Mouse (Mus musculus) layer of hippocampus, postnatal 10 days (tissue): ENCODE results near the gene Mettl27. TPM values are rescaled to one million over a fixed set of nuclear protein-coding genes. Genes with fewer than 3 reads are reported as not detected.
A peak's percentile ranks its signal among the peaks of the same experiment; 100 is the strongest.
"Not testable (repeated sequence)": the region's sequence is repeated elsewhere in the genome, so short reads cannot be mapped to it uniquely, and the experiment has no call there.

Source experiments
- DNase-seq, 2 experiments: peaks; one replicate each; pipeline ENCODE4 v3.0.0; 2021; ENCODE audit warnings: low spot score in 2 of 2
- total RNA-seq, 2 experiments: library from RNA; stranded (reverse); gene quantifications; 2 replicates each; pipeline ENCODE4 v1.2.3; 2021

Mettl27 gene
- total RNA-seq, 2 experiments from 2014 or later, result 9.3 to 10.8 TPM

DNA sequence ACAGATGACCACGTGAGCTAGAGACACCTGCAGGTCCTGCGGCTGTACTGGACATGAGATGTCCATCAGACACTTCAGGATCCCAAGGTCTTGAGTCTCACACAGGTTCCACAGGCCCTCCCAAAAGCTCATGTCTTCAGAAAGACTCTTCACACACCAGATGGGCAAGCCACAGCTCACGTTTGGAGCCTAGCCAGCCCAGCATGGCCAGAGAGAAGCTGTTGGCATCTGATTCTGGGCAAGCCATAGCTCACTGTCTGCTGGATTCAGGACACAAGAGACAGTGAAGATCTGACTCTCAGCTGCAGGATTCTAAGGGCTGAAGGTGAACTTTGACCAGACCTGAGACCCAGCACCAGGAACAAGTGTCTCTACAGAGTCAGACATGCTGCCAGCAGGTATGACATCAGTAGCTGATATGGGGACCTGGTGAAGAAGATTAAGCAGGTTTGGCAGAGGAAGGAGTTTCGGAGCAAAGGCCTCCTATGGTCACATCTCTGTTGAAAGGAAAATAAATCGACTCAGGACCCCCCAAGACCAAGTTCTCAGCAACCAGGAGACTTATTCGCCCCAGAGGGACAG, 12.0 kb upstream of the Mettl27 start:
- DNase-seq, result no peak

DNA sequence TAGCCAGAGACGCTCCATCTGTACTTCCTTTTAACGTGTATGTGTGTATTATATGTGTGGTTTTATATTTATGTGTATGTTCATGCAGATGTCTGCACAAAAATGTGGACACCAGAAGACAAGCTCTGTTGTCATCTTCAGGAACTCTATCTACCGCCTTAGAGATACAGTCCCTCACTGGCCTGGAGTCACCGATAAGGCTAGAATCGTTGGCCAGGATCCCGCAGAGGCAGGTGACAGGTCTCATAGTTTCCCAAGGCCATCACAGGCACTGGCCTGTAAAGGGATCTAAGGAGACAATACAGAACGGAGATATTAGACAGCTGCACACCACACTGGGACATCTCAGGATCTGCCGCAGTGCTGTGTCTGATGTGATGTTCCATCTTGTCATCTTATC, 11.1 kb upstream of the Mettl27 start:
- no peak for DNase-seq

DNA sequence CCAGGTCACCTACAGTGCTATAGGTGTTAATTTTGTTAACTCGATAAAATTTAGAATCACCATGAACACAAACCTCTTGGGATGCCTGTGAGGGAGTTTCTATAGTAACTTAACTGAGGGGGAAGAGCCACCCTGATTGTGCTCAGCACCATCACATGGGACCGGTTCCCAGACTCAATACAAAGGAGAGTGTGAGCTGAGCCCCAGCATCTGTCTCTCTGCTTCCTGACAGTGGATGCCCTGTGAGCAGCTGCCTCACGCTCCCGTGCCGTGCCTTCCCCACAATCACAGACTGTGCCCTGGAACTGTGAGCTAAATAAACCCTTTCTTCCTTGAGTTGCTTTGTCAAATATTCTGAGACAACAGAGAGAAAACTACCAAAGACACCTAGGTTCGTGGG, 9.0 kb upstream of the Mettl27 start:
- no peak for DNase-seq

DNA sequence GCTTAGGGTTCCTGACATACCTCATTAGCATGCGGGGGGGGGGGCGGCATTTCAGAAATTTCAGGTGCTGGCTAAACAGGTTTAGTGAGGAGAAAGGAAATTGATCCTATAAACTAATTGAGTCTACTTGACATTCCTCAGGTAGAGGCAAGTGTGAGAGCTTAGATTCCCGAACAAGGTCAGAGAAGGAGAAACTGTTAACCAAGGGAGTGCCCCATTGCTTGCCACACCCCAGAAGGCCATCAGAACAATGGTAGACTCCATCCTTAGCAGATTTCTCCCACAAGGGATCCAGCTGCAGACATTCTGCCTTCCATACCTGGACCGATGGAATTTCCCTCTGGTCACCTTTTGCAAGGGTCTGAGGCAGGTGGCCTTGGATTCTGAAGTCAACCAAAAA, 5.4 kb upstream of the Mettl27 start:
- no peak for DNase-seq

DNA sequence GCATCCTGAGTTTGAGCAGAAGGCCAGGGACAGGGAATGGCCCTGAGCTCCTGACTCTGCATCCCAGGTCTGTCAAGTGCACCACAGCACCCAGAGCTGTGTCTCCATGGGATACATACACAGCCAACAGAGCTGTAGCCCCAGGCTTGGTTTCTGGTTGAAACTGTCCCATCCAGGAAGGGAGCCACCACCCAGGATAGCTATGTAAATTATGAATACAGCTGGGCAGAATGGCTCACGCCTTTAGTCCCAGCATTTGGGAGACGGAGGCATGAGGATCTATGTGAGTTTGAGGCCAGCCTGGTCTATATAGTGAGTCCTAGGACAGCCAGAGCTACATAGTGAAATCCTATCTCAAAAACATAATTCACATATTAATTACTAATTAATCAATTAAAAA, 2.2 kb upstream of the Mettl27 start:
- no peak for DNase-seq

DNA sequence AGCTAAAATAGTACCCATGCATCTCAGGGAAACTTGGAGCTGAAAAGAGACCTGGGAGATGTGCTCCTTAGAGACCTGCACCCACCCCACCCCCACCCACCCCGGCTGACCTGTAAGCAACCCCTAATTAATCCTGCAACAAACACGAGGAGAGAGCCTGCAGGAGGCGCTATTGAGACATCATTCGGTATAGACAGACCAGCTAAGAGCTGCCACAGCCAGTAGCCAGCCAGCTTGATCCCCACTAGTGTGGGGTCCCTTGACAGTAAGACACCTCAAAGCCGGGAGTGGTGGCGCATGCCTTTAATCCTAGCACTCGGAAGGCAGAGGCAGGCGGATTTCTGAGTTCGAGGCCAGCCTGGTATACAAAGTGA, 722 bp downstream of the Mettl27 start:
- peak; percentile 44 to 47 for DNase-seq

DNA sequence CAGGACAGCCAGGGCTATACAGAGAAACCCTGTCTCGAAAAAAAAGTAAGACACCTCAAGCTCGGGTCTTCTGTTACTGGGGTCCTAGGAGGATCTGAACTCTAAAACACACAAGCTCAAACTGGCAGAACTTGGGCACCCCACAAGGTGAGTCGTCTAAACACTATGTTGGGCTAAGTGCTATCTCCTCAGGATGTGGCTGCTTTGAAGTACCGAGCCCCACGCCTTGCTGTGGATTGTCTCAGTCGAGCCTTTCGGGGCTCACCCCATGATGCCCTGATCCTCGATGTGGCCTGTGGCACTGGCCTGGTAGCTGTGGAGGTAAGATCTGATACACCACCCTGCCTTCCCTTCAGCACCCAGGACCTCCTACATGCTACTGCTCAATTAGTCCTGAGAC, 1.1 kb downstream of the Mettl27 start:
- DNase-seq, result no peak

DNA sequence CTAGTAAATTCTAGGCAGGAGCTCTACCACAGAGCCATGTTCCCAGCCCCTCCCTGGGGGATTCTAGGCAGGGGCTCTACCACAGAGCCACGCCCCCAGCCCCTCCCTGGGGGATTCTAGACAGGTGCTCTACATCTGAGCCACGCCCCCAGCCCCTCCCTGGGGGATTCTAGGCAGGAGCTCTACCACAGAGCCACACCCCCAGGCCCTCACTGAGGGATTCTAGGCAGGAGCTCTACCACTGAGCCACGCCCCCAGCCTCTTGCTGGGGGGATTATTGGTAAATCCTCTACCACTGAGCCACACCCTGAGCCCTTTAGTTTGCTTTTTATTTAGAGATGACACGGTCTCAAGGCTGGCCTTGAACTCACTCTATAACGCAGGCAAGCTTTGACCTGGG, 1.5 kb downstream of the Mettl27 start:
- DNase-seq, result not testable (repeated sequence)

DNA sequence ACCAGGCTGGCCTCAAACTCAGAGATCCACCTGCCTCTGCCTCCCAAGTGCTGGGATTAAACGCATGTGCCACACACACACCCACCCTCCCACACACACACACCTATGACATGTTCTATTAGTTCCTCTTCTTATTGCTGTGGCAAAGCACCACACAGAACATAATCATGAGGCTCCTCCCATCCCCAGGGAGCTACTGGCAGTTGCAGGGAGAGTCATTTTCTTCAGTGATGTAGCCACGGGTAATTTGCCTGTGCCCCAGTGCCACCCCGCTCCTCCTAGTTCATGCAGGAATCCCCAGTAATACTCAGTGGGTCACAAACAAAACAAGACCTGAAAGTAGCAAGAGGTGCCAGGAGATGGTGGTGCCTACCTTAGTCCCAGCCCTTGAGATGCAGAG, 2.5 kb downstream of the Mettl27 start:
- no peak for DNase-seq

DNA sequence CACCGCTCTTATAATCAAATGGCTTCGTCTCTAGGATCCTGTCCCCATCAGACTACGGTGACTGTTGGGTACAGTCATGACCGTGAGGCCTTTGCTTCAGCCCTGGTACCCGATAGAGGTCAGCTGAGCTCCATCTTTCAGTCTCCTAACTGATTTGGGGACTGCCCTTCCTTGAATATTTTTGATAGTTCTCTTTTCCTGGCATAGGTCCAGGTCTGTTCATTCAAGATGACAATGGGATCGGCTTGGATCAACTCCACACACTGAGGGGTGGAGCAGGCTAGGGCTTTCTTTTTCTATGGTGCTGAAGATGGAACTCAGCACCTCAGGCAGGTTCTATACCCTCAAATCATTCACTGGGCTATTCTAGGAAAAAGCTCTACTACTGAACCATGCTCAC, 3.9 kb downstream of the Mettl27 start:
- DNase-seq, result no peak

DNA sequence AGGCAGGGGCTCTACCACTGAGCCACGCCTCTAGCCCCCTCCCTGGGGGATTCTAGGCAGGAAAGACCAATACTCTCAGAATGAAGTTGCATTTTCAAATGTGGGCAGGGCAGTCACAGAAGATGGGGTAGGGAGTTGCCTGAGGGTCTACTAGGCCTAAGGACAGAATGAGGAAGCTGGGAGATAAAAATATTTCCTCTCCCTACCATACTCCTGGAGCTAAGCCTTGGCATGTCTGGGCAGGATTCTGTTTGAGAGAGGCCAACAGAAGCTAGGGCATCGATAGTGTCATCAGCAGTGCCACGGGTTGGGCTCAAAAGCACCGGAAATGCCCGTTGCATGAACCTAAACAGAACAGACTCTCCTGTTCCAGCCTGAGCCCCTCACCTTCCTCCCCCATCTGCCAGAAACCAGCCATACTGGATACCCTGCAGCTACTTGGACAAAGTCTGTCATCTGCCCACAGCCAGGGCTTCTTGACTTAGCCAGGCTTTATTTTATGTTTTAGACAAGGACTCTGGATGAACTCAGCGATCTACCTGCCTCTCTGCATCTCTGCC, 4.5 kb downstream of the Mettl27 start:
- no peak for DNase-seq

DNA sequence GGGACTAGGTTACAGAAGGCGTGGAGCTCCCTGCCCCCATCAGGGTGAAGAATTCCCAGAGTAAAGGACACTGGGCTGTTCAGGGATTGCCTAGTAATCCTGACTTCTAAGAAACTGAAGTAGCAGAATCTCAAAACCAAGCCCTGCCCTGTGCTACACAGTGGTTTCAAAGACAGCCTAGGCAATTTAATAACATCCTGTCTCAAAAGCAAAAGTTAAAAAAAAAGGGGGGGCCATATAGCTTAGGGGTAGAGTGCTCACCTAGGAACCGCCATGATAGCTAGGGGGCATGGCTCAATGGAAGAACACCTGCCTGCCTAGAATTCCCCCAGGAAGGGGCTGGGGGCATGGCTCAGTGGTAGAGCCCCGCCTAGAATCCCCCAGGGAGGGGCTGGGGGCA, 6.9 kb downstream of the Mettl27 start:
- DNase-seq, result no peak

DNA sequence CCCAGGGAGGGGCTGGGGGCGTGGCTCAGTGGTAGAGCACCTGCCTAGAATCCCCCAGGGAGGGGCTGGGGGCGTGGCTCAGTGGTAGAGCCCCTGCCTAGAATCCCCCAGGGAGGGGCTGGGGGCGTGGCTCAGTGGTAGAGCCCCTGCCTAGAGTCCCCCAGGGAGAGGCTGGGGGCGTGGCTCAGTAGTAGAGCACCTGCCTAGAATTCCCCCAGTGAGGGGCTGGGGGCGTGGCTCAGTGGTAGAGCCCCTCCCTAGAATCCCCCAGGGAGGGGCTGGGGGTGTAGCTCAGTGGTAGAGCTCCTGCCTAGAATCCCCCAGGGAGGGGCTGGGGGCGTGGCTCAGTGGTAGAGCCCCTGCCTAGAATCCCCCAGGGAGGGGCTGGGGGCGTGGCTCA, 7.4 kb downstream of the Mettl27 start:
- DNase-seq, result not testable (repeated sequence)

DNA sequence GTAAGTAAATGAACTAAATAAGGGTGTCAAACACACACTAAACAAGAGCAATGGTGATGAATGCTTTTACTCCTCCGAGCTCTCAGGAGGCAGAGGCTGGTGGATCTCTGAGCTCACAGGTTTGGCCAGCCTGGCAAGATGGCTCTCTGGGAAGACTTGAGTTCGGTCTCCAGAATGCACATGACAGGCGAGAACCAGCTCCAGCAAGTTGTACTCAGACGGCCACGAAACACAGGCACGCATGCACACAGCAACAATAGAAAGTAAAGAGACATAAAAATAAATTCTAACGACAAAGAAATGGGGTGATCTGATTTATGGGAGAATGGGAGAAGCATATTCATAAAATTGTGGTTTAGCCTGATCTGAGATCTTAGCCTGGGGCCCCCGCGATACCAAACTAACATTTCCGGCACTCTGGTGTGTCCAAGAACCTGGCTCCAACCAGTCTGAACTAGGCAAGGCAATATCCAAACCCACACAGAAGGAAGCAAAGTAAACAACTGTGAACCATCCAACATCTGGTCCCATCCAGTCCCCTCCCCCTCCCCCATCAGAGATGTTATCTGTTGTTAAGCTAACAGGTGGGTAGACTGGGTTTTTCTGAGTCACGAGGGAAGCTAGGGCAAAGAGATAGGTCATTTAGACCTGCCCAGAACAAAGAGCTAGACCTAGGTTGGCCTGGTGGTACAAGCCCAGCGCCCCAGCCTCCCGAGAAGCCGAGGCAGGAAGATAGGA, 9.5 kb downstream of the Mettl27 start:
- no peak for DNase-seq

DNA sequence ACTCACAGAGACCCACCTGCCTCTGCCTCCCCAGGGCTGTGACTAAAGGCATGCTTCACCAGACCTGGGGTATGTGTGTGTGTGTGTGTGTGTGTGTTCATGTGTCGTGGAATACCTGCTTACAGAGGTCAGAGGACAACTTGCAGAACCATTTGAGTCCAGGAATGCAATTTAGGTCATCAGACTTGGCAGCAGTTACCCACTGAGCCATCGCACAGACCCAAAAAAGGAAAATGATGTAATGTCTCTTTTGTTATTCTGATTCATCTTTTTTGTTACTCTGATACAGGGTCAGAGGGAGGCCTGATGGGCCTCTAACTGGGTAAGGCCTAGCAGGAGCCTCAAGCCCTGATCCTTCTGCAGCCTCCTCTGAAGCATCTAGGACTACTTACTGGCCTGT, 10.6 kb downstream of the Mettl27 start:
- no peak for DNase-seq

DNA sequence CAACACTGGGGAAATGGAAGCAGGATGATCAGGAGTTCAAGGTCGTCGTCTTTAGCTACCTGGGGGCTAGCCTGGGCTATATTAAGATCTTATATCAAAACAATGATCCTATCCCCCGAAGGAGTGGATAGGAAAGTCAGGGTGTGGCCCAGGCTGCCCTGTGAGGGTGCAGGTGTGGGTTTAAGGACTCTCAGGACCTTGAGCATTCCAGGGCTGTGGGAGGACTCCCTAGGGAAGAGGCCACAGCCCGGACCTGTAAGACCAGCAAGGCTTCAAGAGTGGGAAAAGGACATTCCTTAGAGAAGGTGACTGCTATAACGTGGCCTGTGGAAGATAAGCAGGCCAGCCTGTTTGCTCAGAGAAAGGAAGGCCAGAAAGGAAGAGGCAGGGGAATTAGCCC, 12.0 kb downstream of the Mettl27 start:
- no peak for DNase-seq

DNA sequence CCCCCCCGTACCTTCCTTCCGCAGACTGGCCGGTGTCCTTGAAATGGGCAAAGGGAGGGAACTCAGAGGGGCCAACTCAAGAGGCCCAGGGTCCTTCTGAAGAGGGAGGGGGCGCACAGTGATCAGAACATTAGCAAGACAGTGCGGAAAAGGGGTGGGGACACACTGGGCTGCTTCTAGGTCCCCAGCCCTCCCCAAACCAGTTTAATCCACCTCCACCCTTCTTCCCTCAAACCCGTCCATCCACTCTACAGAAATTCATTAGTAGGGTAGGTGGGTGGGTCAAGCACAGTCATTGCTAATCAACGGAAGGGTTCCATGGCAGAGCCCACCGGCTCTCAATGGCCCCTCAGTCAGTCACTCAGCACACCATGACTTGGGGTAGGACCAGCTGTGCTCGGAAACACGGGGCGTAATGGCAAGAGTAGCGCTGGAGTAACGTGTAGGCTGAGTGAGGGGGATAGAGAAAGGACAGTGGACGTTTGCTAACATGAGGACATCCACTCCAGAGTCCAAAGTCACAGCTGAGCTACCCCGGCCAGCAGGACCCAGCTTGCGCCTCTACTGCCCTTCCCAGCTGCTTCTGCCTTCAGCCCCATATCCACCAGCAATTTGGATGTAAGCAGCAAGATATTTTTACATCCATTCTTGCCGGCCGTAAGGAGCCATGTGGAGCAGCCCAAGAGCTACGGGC, 13.2 kb downstream of the Mettl27 start:
- no peak for DNase-seq

DNA sequence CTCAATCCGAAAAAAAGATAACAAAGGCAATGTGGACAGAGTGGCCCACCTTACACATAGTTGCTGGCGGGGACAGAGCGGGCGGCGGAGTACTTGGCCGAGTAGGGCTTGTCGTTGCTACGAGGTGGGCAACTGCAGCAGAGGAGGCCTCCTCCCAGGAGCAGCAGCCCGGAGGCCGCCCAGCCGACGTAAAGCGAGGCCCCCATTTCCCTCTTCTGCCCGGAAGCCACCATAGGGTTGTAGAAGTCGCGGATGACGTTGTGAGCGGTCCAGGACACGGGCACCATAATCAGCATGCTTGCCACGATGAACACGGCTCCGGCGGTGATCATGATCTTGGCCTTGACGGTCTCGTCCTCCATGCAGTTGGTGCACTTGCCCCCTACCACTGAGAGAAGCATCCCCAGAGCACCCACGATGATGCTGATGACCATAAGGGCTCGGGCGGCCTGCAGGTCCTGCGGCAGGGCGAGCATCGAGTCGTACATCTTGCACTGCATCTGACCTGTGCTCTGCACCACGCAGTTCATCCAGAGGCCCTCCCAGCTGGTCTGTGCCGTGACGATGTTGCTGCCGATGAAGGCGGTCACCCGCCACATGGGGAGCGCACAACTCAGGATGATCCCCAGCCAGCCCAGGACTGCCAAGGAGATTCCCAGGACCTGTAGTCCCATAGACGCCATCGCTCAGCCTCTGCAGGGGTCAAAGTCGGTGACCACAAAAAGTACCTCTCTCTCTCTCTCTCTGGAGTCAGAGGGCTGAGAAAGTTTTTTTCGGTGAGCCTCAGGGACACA, 14.1 kb downstream of the Mettl27 start:
- no peak for DNase-seq

DNA sequence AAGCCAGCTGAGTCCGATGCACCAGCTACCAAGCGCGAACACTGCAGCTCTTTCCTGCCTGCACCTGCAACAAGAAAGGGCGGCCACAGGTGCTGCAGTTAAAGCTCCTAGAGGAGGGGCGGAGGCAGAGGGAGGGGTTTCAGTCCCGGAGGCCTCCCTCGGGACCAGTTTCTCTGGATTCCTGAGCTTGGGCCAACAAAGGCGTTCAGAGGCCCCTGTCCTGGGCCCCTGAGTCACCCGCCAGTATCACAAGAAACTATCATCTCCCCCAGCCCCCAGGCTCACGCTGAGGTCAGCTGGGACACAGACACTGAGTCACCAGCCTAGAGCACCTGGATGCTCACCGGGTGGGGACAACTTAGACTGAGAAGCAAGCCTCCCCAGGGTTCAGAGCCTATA, 14.7 kb downstream of the Mettl27 start, which contains the start of gene Cldn4:
Cldn4 (minus strand) TSS at position 78 of the 399 bp plus-strand sequence.
- DNase-seq, result no peak

DNA sequence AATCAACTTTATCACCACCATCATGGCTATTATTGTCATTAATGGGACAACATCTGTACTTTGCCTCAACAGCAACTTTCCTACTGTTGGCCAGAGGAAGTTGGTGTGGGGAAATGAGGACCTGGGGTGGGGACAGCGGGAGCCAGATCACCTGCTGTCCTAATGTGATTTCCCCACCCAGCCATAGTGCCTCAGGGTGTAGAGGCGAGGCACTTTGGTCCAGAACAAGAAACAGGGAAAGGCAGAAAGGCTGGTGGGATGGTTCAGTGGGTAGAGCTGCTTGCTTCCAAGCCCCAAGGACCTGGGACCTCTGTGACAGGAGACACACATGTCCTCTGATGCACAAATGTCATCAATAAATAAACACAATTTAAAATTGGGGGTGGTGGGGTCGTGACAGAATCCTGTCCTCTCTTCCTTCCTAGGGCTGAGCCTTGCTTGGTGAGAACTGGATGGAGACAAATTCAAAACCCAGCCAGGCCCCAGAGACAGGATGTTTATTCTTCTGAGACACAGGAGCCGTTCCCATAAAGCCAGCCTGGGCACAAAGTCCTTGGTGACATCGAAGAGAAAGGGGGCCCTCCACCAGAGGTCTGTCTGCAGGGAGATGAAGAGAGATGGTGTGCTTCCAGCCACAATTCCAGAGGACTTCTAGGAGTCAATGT, 15.4 kb downstream of the Mettl27 start:
- no peak for DNase-seq

DNA sequence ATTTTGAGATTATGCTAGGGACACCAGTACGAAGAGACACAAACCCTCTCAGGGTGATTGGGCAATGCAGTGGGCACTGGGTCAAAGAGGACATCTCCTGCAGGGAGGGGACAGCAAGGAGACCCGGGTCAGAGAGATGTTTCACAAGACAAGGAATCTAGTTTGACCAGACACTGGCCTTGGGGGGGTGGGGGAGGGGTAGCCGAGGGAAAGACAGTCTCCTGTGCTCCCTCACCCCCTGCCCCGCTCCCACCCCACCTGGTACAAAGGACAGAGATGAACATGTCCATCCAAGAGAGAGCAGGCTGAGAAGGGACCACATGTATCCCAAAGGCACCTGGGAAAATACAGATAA, 15.9 kb downstream of the Mettl27 start:
- DNase-seq, result no peak
